Mouse (Mus musculus) embryonic stem cell, embryonic (primary cell): ENCODE data around the gene Ncf2.
"Not testable (repeated sequence)": the region's sequence is repeated elsewhere in the genome, so short reads cannot be mapped to it uniquely, and the experiment has no call there.

Experiments
- CTCF ChIA-PET, 4 experiments: fragments of 300-600 bp in 2 of 4; fragments of 350-600 bp in 2 of 4; sonication (Branson Sonifier 250); formaldehyde crosslinking; loops; one replicate each; lab custom pipeline; 2022; ENCODE audit warnings: inconsistent platforms in 2 of 4; lab: Charles Lee
- POLR2A ChIA-PET, 4 experiments: fragments of 300-600 bp in 2 of 4; fragments of 350-600 bp in 2 of 4; sonication (Branson Sonifier 250); formaldehyde crosslinking; loops; one replicate each; lab custom pipeline; 2022; ENCODE audit warnings: antibody characterized with exemption in 4 of 4, inconsistent platforms in 1 of 4; lab: Charles Lee

The Ncf2 gene

DNA sequence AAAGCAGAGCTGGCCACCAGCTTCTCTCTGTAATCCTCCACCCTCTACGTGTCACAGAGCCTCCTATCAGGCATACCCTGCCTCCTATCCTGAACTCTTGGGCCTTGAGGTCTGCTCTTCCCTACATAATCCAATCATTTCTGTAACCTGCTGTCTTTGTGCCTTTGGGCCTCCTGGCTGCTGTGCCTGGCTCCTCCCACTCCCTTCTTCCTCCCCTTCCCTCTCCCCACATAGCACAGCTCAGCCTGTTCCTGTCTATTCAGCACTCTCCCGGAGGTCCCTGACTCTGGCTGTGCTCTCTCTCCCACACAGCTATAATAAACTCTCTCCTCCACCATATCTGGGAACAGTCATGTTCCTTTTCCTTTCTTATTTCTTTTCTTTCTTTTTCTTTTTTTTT, at the start of gene Ncf2:
Gene Ncf2 (plus strand): TSS at position 298 of the 400 bp plus-strand sequence.
- ChIA-PET CTCF (interaction anchor here (0.5 to 3.4 kb wide), 9 partner anchors 9 to 302 kb away, joined by 3 to 20 read pairs (median 5); no protein-coding TSS in a partner anchor), POLR2A (interaction anchor here in 3 of 4 experiments (0.6 to 3.0 kb wide), 13 partner anchors 9 to 470 kb away, joined by 3 to 10 read pairs (median 4); no protein-coding TSS in a partner anchor)

- ChIA-PET POLR2A (interaction anchor here in 1 of 4 experiments (0.6 kb wide), 1 partner anchor 221 kb away, joined by 3 read pairs; no protein-coding TSS in a partner anchor), CTCF (interaction anchor here in 1 of 4 experiments (1.6 kb wide), 1 partner anchor 230 kb away, joined by 4 read pairs; no protein-coding TSS in a partner anchor)
These were observed 49.6 kb upstream of the Ncf2 start, which contains the start of gene Apobec4 for GRCm38 (mm10) chr1:152750312-152750965. Gene Apobec4 (plus strand): TSS chr1:152750551.

- ChIA-PET CTCF (no interaction called here), POLR2A (interaction anchor here in 1 of 4 experiments (1.3 kb wide), 1 partner anchor 166 kb away, joined by 3 read pairs; no protein-coding TSS in a partner anchor)
These were observed 38.2 kb upstream of the Ncf2 start for GRCm38 (mm10) chr1:152761791-152762190.

DNA sequence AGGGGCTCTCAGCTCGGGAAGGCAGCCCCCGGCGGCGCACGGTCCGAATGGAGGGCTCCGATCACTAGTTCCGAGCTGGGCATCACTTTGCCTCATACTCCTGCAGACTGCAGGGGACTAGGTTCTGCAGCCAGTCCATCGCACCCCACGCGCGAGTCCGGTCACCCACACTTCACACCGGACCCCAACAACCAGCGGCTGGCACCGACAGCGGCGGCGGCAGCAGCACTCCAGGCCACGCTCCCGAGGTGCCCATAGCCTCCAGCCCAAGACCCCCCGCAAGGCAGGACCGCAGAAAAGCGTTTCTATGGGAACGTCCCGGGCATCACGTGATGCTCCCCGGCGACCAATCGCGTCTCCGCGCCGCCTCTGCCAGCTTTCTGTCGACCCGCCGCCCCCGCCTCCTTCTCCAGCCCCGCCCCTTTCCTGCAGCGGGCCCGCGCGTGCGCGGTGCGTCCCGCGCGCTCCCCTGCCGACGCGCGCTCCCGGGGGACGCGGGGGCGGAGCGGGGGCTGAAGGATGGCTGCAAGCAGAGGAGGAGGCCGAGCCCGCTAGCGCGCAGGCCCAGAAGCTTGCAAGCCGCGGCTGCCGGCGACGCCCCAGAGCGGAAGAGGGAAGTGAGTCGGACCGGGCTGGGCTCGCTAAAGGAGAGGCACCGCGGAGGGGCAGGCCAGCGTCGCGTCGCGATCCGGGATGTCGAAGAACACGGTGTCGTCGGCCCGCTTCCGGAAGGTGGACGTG, 33.8 kb upstream of the Ncf2 start, which contains the start of the genes Rgl1 and Arpc5:
Gene Rgl1 (minus strand): TSS at position 320 of the 741 bp plus-strand sequence.
Gene Arpc5 (plus strand): TSS at position 511 of the 741 bp plus-strand sequence.
- POLR2A ChIA-PET, result interaction anchor here (0.5 to 1.6 kb wide), 16 partner anchors 9 to 648 kb away, joined by 3 to 9 read pairs (median 4); partner anchors contain the start of gene Lamc1 (in 1 of the 4)
- CTCF ChIA-PET, result interaction anchor here (0.6 to 3.7 kb wide), 12 partner anchors 13 to 620 kb away, joined by 3 to 22 read pairs (median 4); no protein-coding TSS in a partner anchor

DNA sequence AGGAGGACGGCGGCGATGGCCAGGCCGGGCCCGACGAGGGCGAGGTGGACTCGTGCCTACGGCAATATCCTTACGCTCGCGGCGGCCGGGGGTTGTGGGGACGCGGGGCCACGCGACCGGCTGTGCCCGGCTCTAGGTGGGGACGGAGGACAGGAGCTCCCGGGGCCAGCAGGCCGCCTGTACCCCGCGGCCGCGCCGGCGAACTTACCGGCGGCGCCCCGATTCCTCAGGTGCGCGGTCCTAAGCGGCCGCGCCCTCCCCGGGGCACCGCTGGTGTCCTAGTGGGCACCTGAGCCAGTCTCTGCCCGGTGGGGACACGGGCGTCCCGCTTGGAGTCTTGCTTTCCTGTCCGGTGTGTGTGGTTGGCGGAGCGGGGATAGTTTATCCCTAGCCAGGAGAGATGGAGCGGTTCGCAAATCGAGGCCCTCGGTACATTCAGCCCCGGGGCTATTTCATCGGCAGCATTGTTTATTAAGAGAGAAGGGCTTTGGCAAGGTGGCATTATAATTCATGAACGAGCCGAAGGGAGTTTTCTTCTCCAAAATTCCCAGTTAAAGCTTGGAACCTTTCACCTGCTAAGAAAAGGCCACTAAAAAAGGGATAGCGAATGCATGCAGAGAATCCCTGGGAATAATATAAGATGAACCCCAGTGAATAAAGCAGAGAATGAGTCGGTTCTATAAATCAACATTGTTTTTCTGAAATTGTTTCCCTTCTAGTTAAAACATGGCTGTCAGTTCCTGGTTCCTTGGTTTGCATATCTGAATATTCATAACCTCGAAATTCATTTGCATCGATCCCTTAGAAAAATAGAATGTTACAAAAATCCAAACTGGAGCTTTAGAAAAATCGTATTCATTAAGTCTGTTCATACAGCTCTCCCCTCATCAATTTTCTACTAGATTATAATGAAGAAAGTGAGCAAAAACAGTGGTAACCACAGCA, 32.9 kb upstream of the Ncf2 start:
- ChIA-PET POLR2A (interaction anchor here (0.5 to 2.1 kb wide), 23 partner anchors 8 to 647 kb away, joined by 3 to 9 read pairs (median 3); no protein-coding TSS in a partner anchor), CTCF (interaction anchor here (0.6 to 3.7 kb wide), 27 partner anchors 12 to 948 kb away, joined by 3 to 22 read pairs (median 5); partner anchors contain the start of gene Ncf2 (in 1 of the 4))

- ChIA-PET CTCF (interaction anchor here (0.5 to 3.7 kb wide), 50 partner anchors 9 to 949 kb away, joined by 3 to 22 read pairs (median 4); partner anchors contain the start of gene Ncf2 (in 1 of the 4)), POLR2A (interaction anchor here (0.6 to 2.1 kb wide), 29 partner anchors 10 to 556 kb away, joined by 3 to 8 read pairs (median 3); partner anchors contain the start of gene Tsen15 (in 1 of the 4))
These were observed 32.1 kb upstream of the Ncf2 start for GRCm38 (mm10) chr1:152767749-152768488.

GRCm38 (mm10) chr1:152771016-152771415, 29.0 kb upstream of the Ncf2 start:
- ChIA-PET POLR2A (interaction anchor here in 2 of 4 experiments (0.7 to 1.7 kb wide), 3 partner anchors 19 to 46 kb away, joined by 3 to 4 read pairs (median 4); partner anchors contain the start of gene Ncf2 (in 1 of the 2)), CTCF (interaction anchor here in 2 of 4 experiments (1.1 to 1.5 kb wide), 2 partner anchors 20 to 250 kb away, joined by 3 to 5 read pairs; no protein-coding TSS in a partner anchor)

DNA sequence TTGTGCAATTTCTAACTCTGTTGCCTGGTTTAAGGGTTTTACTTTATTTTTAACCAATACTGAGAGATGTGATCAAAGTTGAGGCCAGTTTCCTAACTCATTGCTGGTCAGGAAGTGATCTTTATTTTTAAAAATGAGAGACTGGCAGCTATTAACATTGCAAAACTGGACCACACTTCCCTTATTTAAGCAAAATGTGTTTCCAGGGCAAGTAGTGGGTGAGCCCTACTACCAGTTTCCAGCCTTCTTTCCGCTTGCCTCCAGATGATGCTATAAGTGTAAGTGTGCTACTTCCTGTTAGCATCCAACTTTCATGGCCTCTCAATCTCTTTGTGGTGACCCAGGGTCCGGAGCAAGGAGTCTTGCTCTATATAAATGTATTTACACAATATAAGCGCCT, 25.4 kb upstream of the Ncf2 start:
- CTCF ChIA-PET, result not testable (repeated sequence)
- POLR2A ChIA-PET, result interaction anchor here in 1 of 4 experiments (1.3 kb wide), 1 partner anchor 98 kb away, joined by 3 read pairs; no protein-coding TSS in a partner anchor

DNA sequence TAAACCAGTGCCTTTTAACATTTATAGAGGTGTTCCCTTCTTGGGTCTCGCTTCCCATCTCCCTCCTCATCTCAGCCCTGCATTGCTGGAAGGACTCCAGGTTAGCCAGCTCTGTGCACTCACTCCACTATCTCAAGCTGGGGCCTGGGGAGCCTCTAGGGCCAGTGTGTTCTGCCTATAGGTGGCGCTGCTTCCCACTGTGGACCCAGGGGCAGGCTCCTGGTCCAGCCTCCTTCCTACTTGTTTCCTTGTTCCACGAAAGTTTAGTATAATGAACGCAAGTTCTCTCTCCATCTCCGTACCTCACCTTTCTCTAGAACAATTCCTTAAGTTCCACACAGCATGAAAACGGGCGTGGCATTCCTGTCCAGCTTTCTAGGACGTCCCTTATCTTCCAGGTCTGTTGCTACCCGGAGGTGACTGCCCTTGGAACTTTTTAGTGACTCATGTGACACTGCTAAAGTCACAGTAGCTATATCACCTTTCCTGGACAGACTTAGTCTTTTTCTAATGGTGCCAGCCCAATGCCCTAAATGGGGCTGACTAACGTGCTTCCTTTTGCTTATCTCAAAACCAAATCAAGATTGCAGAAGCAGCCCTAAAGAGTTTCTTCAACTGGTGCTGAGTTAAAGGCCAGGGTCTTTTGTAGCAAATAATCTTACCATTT, 20.8 kb upstream of the Ncf2 start:
- ChIA-PET CTCF (interaction anchor here (0.5 to 2.0 kb wide), 31 partner anchors 9 to 955 kb away, joined by 3 to 16 read pairs (median 4); partner anchors contain the start of genes Arpc5 (in 1 of the 4), Rgl1 (in 1 of the 4) and Shcbp1l (in 1 of the 4)), POLR2A (interaction anchor here in 3 of 4 experiments (0.6 to 1.6 kb wide), 6 partner anchors 9 to 1167 kb away, joined by 3 to 6 read pairs (median 4); no protein-coding TSS in a partner anchor)

DNA sequence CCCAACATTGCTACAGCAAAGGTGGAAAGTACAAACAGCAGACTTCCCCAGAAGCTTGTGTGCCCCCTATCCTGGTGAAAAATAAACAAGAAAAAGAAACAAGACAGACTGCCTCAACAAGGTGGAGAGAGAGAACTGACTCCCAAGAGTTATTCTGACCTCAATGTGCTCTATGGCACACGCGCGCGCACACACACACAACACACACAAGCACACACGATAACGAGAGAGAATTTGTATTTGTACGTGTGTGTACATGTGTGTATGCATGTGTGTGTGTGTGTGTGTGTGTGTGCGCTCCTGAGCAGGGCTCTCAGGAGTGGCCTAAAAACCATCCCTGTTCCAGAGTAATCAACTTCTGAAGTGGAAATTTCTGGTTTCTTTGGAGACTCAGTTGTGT, 15.4 kb upstream of the Ncf2 start:
- CTCF ChIA-PET, result interaction anchor here in 3 of 4 experiments (0.7 to 1.2 kb wide), 3 partner anchors 16 to 289 kb away, joined by 3 to 19 read pairs (median 5); no protein-coding TSS in a partner anchor
- POLR2A ChIA-PET, result no interaction called here

- CTCF ChIA-PET, POLR2A ChIA-PET: not testable (repeated sequence)
These were observed 14.5 kb upstream of the Ncf2 start for GRCm38 (mm10) chr1:152785446-152785845.

DNA sequence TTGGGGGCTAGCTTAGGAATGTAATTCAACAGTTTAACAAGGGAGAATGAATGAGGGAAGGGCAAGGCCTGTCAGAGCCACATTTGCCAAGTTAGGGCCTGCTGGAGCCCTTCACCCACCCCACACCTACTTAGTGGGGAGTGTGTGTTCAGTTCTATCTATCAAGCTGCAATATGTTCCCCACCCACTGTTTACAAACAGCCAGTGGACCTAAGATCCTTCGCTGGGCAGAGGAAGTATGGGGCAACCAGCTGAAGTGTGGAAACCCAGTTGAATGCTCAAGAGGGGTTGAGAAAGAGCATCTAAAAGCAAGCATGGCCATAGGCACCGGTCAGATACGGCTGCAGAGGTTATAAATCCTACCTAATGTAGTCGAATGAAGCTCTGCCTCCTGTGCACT, 13.0 kb upstream of the Ncf2 start:
- ChIA-PET CTCF (interaction anchor here in 3 of 4 experiments (0.6 to 1.9 kb wide), 4 partner anchors 8 to 95 kb away, joined by 4 to 17 read pairs (median 9); no protein-coding TSS in a partner anchor), POLR2A (interaction anchor here in 2 of 4 experiments (0.7 to 1.8 kb wide), 4 partner anchors 9 to 129 kb away, joined by 3 to 4 read pairs (median 4); partner anchors contain the start of genes Arpc5 (in 1 of the 2) and Rgl1 (in 1 of the 2))

- CTCF ChIA-PET, result interaction anchor here in 3 of 4 experiments (0.8 to 1.9 kb wide), 5 partner anchors 9 to 45 kb away, joined by 3 to 8 read pairs (median 3); partner anchors contain the start of genes Arpc5 (in 1 of the 3) and Rgl1 (in 1 of the 3)
- POLR2A ChIA-PET, result interaction anchor here in 2 of 4 experiments (0.6 to 1.8 kb wide), 5 partner anchors 8 to 304 kb away, joined by 3 to 4 read pairs (median 3); partner anchors contain the start of genes Arpc5 (in 1 of the 2) and Rgl1 (in 1 of the 2)
These were observed 11.8 kb upstream of the Ncf2 start for GRCm38 (mm10) chr1:152788121-152788660.

GRCm38 (mm10) chr1:152790254-152790653, 9.7 kb upstream of the Ncf2 start:
- ChIA-PET CTCF (interaction anchor here (0.5 to 4.2 kb wide), 106 partner anchors 9 to 1779 kb away, joined by 3 to 45 read pairs (median 4); partner anchors contain the start of genes Arpc5 (in 2 of the 4), Ncf2 (in 2 of the 4), Rgl1 (in 2 of the 4) and Npl (in 1 of the 4)), POLR2A (interaction anchor here (0.6 to 4.6 kb wide), 62 partner anchors 9 to 661 kb away, joined by 3 to 47 read pairs (median 4); partner anchors contain the start of genes Ncf2 (in 2 of the 4), Arpc5 (in 1 of the 4), Rgl1 (in 1 of the 4) and Shcbp1l (in 1 of the 4))
